ENCODE assay signal across 31 mouse cellular contexts in genomic region chr3:129503781-129504180, GRCm38 (mm10). TPM values are rescaled to one million over a fixed set of nuclear protein-coding genes. Genes with fewer than 3 reads are reported as not detected.
DNase-seq lines count a peak whose midpoint lies in the region; ATAC-seq and TF ChIP-seq lines count a peak whose summit lies in the region.
"Had no signal": no experiment of that assay in that cellular context is flagged by ENCODE, and none has a peak within 500 bp of the region (broad histone marks: within the 10 kb centered on the region; RNA-seq: fewer than 3 reads in every experiment).

No protein-coding gene starts in this region.

- WGBS in kidney, adult 2 months = 64% methylated on average over 7 of the region's 7 CpGs
- WGBS in kidney, embryonic 16.5 days = 73% methylated on average over 7 of the region's 7 CpGs
- 88% methylated on average over 7 of the region's 7 CpGs for WGBS in hindbrain, embryonic 11.5 days

- no peak for TF ChIP-seq POLR2A in kidney, adult 2 months (IDR thresholded peaks at IDR 0.05; ENCODE audit: low read depth, low read length)

- no peaks in the 10 kb centered on the region for H3K9me3 ChIP-seq in kidney, embryonic 16.5 days (ENCODE audit: low read length)
- H3K9me3 ChIP-seq in hindbrain, embryonic 11.5 days (ENCODE audit: control insufficient read depth, low read length) = no peaks in the 10 kb centered on the region
- H3K9me3 ChIP-seq: embryonic facial prominence, embryonic 13.5 days; forebrain, embryonic 10.5 days; forebrain, embryonic 15.5 days; heart, embryonic 10.5 days; heart, embryonic 15.5 days; hindbrain, embryonic 13.5 days; limb, embryonic 13.5 days had no signal

- no peak overlapping the region for H3K4me2 ChIP-seq in kidney, embryonic 16.5 days (replicated peaks; ENCODE audit: low read depth, low read length)
- no peak overlapping the region for H3K4me2 ChIP-seq in hindbrain, embryonic 11.5 days (replicated peaks; ENCODE audit: low read depth, low read length)
- H3K4me2 ChIP-seq: embryonic facial prominence, embryonic 13.5 days; forebrain, embryonic 15.5 days; heart, embryonic 15.5 days; hindbrain, embryonic 13.5 days; limb, embryonic 13.5 days; liver, embryonic 11.5 days had no signal

- peak overlapping the region; percentile 76 for H3K27ac ChIP-seq in kidney, adult 2 months (ENCODE audit: insufficient read depth, low read depth, low read length)
- peak overlapping the region; percentile 48; the same call in 1 of the 2 replicates for H3K27ac ChIP-seq in kidney, embryonic 16.5 days (ENCODE audit: low read length)
- no peak overlapping the region for H3K27ac ChIP-seq in hindbrain, embryonic 11.5 days (ENCODE audit: low read depth, low read length)
- H3K27ac ChIP-seq: embryonic facial prominence, embryonic 13.5 days; forebrain, embryonic 10.5 days; forebrain, embryonic 15.5 days; heart, embryonic 10.5 days; heart, embryonic 15.5 days; hindbrain, embryonic 13.5 days; limb, embryonic 13.5 days; stomach, postnatal 0 days had no signal

- H3K4me3 ChIP-seq in kidney, adult 2 months (ENCODE audit: insufficient read depth, low read depth, low read length) = no peak overlapping the region
- no peak overlapping the region for H3K4me3 ChIP-seq in kidney, embryonic 16.5 days (ENCODE audit: low read length)
- H3K4me3 ChIP-seq in hindbrain, embryonic 11.5 days (ENCODE audit: low read depth, low read length) = no peak overlapping the region
- H3K4me3 ChIP-seq: embryonic facial prominence, embryonic 13.5 days; forebrain, embryonic 10.5 days; forebrain, embryonic 15.5 days; heart, embryonic 10.5 days; heart, embryonic 15.5 days; hindbrain, embryonic 13.5 days; limb, embryonic 13.5 days; megakaryocyte, embryonic 14.5 days had no signal

- no peak for TF ChIP-seq CTCF in kidney, adult 2 months (conservative IDR thresholded peaks at IDR 0.05; ENCODE audit: insufficient read depth, insufficient read length, low read depth, low read length)

- peak; percentile 21 to 33 for DNase-seq in urinary bladder, adult 18-20 months (ENCODE audit: low spot score in 2 of 2)
- no peak for DNase-seq in urinary bladder, postnatal 25 days (ENCODE audit: low spot score)
- peak; percentile 78 for DNase-seq in kidney, adult 2 months
- DNase-seq in kidney, postnatal 36 days = peak; percentile 64 to 66
- DNase-seq in ovary, postnatal 10 days (ENCODE audit: low spot score) = no peak
- DNase-seq in hindbrain, embryonic 11.5 days (ENCODE audit: low spot score) = no peak
- DNase-seq in heart, adult 9 months (ENCODE audit: low spot score in 2 of 2) = no peak
- DNase-seq: adrenal gland, postnatal 10 days; cerebellum, adult 11 months; cerebellum, adult 9-10 months; cerebellum, postnatal 36 days; embryo, embryonic 11 days; lung, postnatal 4 days; midbrain, embryonic 14.5 days; retina, postnatal 1 day; right cerebral cortex, postnatal 4 days; thymus, adult 18-20 months; thymus, postnatal 25 days had no signal

- H3K4me1 ChIP-seq in kidney, adult 2 months (ENCODE audit: control insufficient read depth, insufficient read depth, low read length) = no peaks in the 10 kb centered on the region
- peaks cover 8% of the 10 kb centered on the region; the same call in 1 of the 2 replicates for H3K4me1 ChIP-seq in kidney, embryonic 16.5 days (ENCODE audit: insufficient read depth, low read length)
- no peaks in the 10 kb centered on the region for H3K4me1 ChIP-seq in hindbrain, embryonic 11.5 days (replicated peaks; ENCODE audit: control insufficient read depth, insufficient read depth, low read length)
- H3K4me1 ChIP-seq: embryonic facial prominence, embryonic 13.5 days; forebrain, embryonic 10.5 days; forebrain, embryonic 15.5 days; heart, embryonic 10.5 days; heart, embryonic 15.5 days; hindbrain, embryonic 13.5 days; limb, embryonic 13.5 days; megakaryocyte, embryonic 14.5 days had no signal

- no peak overlapping the region for H3K9ac ChIP-seq in kidney, embryonic 16.5 days (replicated peaks; ENCODE audit: low read length)
- no peak overlapping the region for H3K9ac ChIP-seq in hindbrain, embryonic 11.5 days (ENCODE audit: low read depth, low read length)
- H3K9ac ChIP-seq: embryonic facial prominence, embryonic 13.5 days; forebrain, embryonic 15.5 days; heart, embryonic 15.5 days; hindbrain, embryonic 13.5 days; limb, embryonic 13.5 days had no signal

- H3K36me3 ChIP-seq in kidney, adult 2 months (ENCODE audit: control insufficient read depth, insufficient read depth, low read length) = no peaks in the 10 kb centered on the region
- no peaks in the 10 kb centered on the region for H3K36me3 ChIP-seq in kidney, embryonic 16.5 days (ENCODE audit: insufficient read depth, low read length)
- H3K36me3 ChIP-seq in hindbrain, embryonic 11.5 days (ENCODE audit: control insufficient read depth, insufficient read depth, low read length) = no peaks in the 10 kb centered on the region
- H3K36me3 ChIP-seq: embryonic facial prominence, embryonic 13.5 days; forebrain, embryonic 10.5 days; forebrain, embryonic 15.5 days; heart, embryonic 10.5 days; heart, embryonic 15.5 days; hindbrain, embryonic 13.5 days; limb, embryonic 13.5 days had no signal

- ATAC-seq in kidney, embryonic 16.5 days (ENCODE audit: low FRiP score, low TSS enrichment) = peak; percentile 65
- no peak for ATAC-seq in hindbrain, embryonic 11.5 days (ENCODE audit: low FRiP score)
- ATAC-seq: forebrain, embryonic 15.5 days; intestine, postnatal 0 days; Patski had no signal

- no peaks in the 10 kb centered on the region for H3K27me3 ChIP-seq in kidney, adult 2 months (replicated peaks; ENCODE audit: control insufficient read depth, insufficient read depth, low read length)
- H3K27me3 ChIP-seq in kidney, embryonic 16.5 days (ENCODE audit: insufficient read depth, low read length) = no peaks in the 10 kb centered on the region
- H3K27me3 ChIP-seq in hindbrain, embryonic 11.5 days (ENCODE audit: control insufficient read depth, insufficient read depth, low read length) = no peaks in the 10 kb centered on the region
- H3K27me3 ChIP-seq: embryonic facial prominence, embryonic 13.5 days; forebrain, embryonic 15.5 days; heart, embryonic 15.5 days; hindbrain, embryonic 13.5 days; limb, embryonic 13.5 days; Patski had no signal

RNA-seq across cellular contexts. Expression of gene Elovl6, which starts 28.4 kb away (rescaled TPM):
- 73.0 and 75.5 TPM in 2 replicates for polyA plus RNA-seq in kidney, adult 2 months (2012; rRNA removed)
- polyA plus RNA-seq in kidney, embryonic 16.5 days (2015; fragmentation: Nextera tagmentation; extraction: Ambion mirVana) = 40.5 and 54.9 TPM in 2 replicates
- 46.5 and 46.8 TPM in 2 replicates for polyA plus RNA-seq in hindbrain, embryonic 11.5 days (2014; fragmentation: Nextera tagmentation; extraction: Ambion mirVana)

Comparison
In these comparisons a context has a peak if more than half of its experiments do, and no peak if none do; other contexts are left out.
1. DNase-seq: peak in urinary bladder, adult 18-20 months (2 of 2), kidney, adult 2 months (single experiment) and kidney, postnatal 36 days (2 of 2); none in urinary bladder, postnatal 25 days (single experiment), ovary, postnatal 10 days (single experiment), hindbrain, embryonic 11.5 days (single experiment) and heart, adult 9 months (0 of 2).